Comparison of ENCODE assay signal across 8 mouse cellular contexts in the genomic region with DNA sequence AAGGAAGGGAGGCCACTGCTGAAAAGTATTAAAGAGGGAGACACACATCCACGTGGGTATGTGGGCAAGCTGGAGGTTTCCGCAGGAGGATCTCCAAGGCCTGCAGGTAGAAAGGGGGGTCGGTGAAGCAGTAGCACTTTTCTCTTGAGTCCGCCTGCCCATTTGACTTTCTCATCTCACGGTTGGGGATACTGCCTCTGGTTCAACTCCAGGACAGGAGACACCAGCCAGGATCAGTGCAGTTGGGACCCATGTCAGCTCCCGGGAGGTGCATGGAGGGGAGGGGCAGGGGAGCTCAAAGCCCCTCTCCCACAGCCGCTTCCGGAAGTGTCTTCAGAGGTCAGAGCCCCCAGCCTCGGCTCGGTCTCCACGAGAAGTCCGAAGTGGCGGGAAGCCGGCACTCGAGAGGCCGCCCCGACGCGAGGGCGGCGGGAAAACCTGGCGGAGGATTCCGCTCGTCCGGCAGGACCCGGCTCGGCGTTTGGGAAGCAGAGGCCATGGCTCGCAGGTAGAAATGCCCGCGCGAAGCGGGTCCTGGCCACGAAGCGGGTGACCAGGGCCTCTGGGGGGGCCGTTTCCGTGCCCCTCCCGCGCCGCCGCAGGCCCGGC. TPM values are rescaled to one million over a fixed set of nuclear protein-coding genes. Genes with fewer than 3 reads are reported as not detected.
DNase-seq lines count a peak whose midpoint lies in the region; ATAC-seq and TF ChIP-seq lines count a peak whose summit lies in the region.

No protein-coding gene starts in this region.

- H3K4me1 ChIP-seq in cortical plate, adult 2 months (ENCODE audit: control insufficient read depth, insufficient read depth, low read length) = peaks cover 2% of the 10 kb centered on the region; the same call in 1 of the 2 replicates
- H3K4me1 ChIP-seq in heart, embryonic 13.5 days = peaks cover 30% of the 10 kb centered on the region
- H3K4me1 ChIP-seq in midbrain, embryonic 10.5 days = peaks cover 23% of the 10 kb centered on the region
- H3K4me1 ChIP-seq in small intestine, adult 2 months (ENCODE audit: control insufficient read depth, insufficient read depth, insufficient read length, low read length) = 0 out of 2 replicates have a peak, but pooled peaks cover 2% of the 10 kb centered on the region

- peak overlapping the region; percentile 99 for H3K27ac ChIP-seq in cortical plate, adult 2 months (ENCODE audit: insufficient read depth, low read length)
- peak overlapping the region; percentile 97 for H3K27ac ChIP-seq in heart, embryonic 13.5 days (replicated peaks)
- peak overlapping the region; percentile 98 for H3K27ac ChIP-seq in left cerebral cortex, adult 2 months
- peak overlapping the region; percentile 100 for H3K27ac ChIP-seq in midbrain, embryonic 10.5 days (replicated peaks)
- peak overlapping the region; percentile 65 for H3K27ac ChIP-seq in small intestine, adult 2 months (ENCODE audit: insufficient read depth, low read depth, low read length)

- no peak for DNase-seq in cerebellum, adult 18-20 months
- peak; percentile 77 for DNase-seq in A20 (ENCODE audit: low read depth, low spot score)
- DNase-seq in left cerebral cortex, adult 2 months (ENCODE audit: extremely low spot score in 1 of 2, low spot score in 2 of 2) = peak in 1 of 2 experiments; percentile 53
- peak; percentile 86 for DNase-seq in midbrain, embryonic 10.5 days (ENCODE audit: low spot score)

- peak overlapping the region; percentile 99 for H3K9ac ChIP-seq in heart, embryonic 13.5 days

- no peaks in the 10 kb centered on the region for H3K9me3 ChIP-seq in heart, embryonic 13.5 days
- H3K9me3 ChIP-seq in midbrain, embryonic 10.5 days (replicated peaks) = no peaks in the 10 kb centered on the region

- intact Hi-C loops in left cerebral cortex, adult 2 months (cut with DNase I) = loop anchor here (5.0 kb wide), 1 partner anchor 51 kb away; no protein-coding TSS in a partner anchor

- ATAC-seq in cerebellum, adult (ENCODE audit: insufficient number of reproducible peaks, low FRiP score, low TSS enrichment) = peak; percentile 62
- peak; percentile 33; the same call in 1 of the 2 replicates for ATAC-seq in heart, embryonic 13.5 days (ENCODE audit: extremely low read depth, insufficient number of reproducible peaks, low FRiP score, low TSS enrichment)

- no peak for TF ChIP-seq CTCF in cortical plate, adult 2 months (IDR thresholded peaks at IDR 0.05; ENCODE audit: extremely low read depth, insufficient read depth, low read length)
- no peak for TF ChIP-seq CTCF in left cerebral cortex, adult 2 months (IDR thresholded peaks at IDR 0.05)
- no peak for TF ChIP-seq CTCF in small intestine, adult 2 months (IDR thresholded peaks at IDR 0.05; ENCODE audit: extremely low read depth, insufficient read length, insufficient replicate concordance, low read depth, low read length)

- peak overlapping the region; percentile 48 for H3K4me3 ChIP-seq in cortical plate, adult 2 months (ENCODE audit: insufficient read depth, low read length)
- H3K4me3 ChIP-seq in heart, embryonic 13.5 days = peak overlapping the region; percentile 99
- peak overlapping the region; percentile 99 for H3K4me3 ChIP-seq in left cerebral cortex, adult 2 months
- H3K4me3 ChIP-seq in midbrain, embryonic 10.5 days = peak overlapping the region; percentile 94
- peak overlapping the region; percentile 96 for H3K4me3 ChIP-seq in small intestine, adult 2 months (ENCODE audit: low read depth, low read length)

- H3K27me3 ChIP-seq in heart, embryonic 13.5 days (replicated peaks) = no peaks in the 10 kb centered on the region
- H3K27me3 ChIP-seq in midbrain, embryonic 10.5 days (ENCODE audit: low read depth, poor library complexity, severe bottlenecking) = no peaks in the 10 kb centered on the region
- no peaks in the 10 kb centered on the region for H3K27me3 ChIP-seq in small intestine, adult 2 months (ENCODE audit: control insufficient read depth, insufficient read depth, low read length)

- no peak for TF ChIP-seq POLR2A in cortical plate, adult 2 months (IDR thresholded peaks at IDR 0.05; ENCODE audit: extremely low read depth, insufficient read depth, low read length)
- TF ChIP-seq POLR2A in small intestine, adult 2 months (IDR thresholded peaks at IDR 0.05; ENCODE audit: low read depth, low read length) = peak; percentile 39; the same call in 1 of the 2 replicates

- no peaks in the 10 kb centered on the region for H3K36me3 ChIP-seq in heart, embryonic 13.5 days
- no peaks in the 10 kb centered on the region; the same call in 1 of the 2 replicates for H3K36me3 ChIP-seq in midbrain, embryonic 10.5 days
- no peaks in the 10 kb centered on the region for H3K36me3 ChIP-seq in small intestine, adult 2 months (ENCODE audit: control insufficient read depth, insufficient read depth, low read length)

- under 1% methylated on average over 42 of the region's 42 CpGs for WGBS in heart, embryonic 13.5 days
- WGBS in midbrain, embryonic 10.5 days = under 1% methylated on average over 42 of the region's 42 CpGs
- WGBS in small intestine, adult 2 months = 1% methylated on average over 42 of the region's 42 CpGs

- H3K4me2 ChIP-seq in heart, embryonic 13.5 days = peak overlapping the region; percentile 81

RNA-seq across cellular contexts. Expression of a gene that starts 0.4 kb away (rescaled TPM):
- polyA plus RNA-seq in cortical plate, adult 2 months (2012; rRNA removed) = 103 and 106 TPM in 2 replicates
- 92.0 and 92.5 TPM in 2 replicates for polyA plus RNA-seq in heart, embryonic 13.5 days (2015; fragmentation: Nextera tagmentation; extraction: Ambion mirVana)
- total RNA-seq in left cerebral cortex, adult 2 months (2021) = 100 to 1,000 TPM; 115 to 124 TPM
- 197 and 198 TPM in 2 replicates for polyA plus RNA-seq in midbrain, embryonic 10.5 days (2016; fragmentation: Nextera tagmentation; extraction: Ambion mirVana)
- 6.0 and 8.9 TPM in 2 replicates for polyA plus RNA-seq in small intestine, adult 2 months (2012; rRNA removed)

Comparison
In these comparisons a context has a peak if more than half of its experiments do, and no peak if none do; other contexts are left out.
1. DNase-seq: peak in A20 (single experiment) and midbrain, embryonic 10.5 days (single experiment); none in cerebellum, adult 18-20 months (0 of 2).
2. H3K4me3 ChIP-seq: peak in every context shown above with its lines; median percentile 99 in heart, embryonic 13.5 days; 99 in left cerebral cortex, adult 2 months; 96 in small intestine, adult 2 months; 94 in midbrain, embryonic 10.5 days; 48 in cortical plate, adult 2 months.
3. Peak in every context shown above with its lines, with median percentiles within 50 percentile points of each other: H3K27ac ChIP-seq.